Mouse (Mus musculus) frontal cortex, postnatal 10 days (tissue): ENCODE data around the gene Otub1.

Experiments used
- DNase-seq, 2 experiments: peaks; one replicate each; pipeline ENCODE4 v3.0.0; 2022; ENCODE audit warnings: low spot score in 2 of 2, mixed read lengths in 1 of 2

Gene Otub1

GRCm38 (mm10) chr19:7209907-7210646 lies 4.0 kb upstream of the Otub1 start:
- DNase-seq = no peak

GRCm38 (mm10) chr19:7205326-7205725 lies 790 bp downstream of the Otub1 start:
- DNase-seq = no peak

GRCm38 (mm10) chr19:7204898-7205297 lies 1.2 kb downstream of the Otub1 start:
- DNase-seq = no peak

- DNase-seq = no peak
These were observed 5.7 kb downstream of the Otub1 start for GRCm38 (mm10) chr19:7200427-7200826.

- no peak for DNase-seq
These were observed 7.0 kb downstream of the Otub1 start for GRCm38 (mm10) chr19:7199089-7199488.

- DNase-seq = no peak
These were observed 8.7 kb downstream of the Otub1 start for GRCm38 (mm10) chr19:7197445-7197844.

GRCm38 (mm10) chr19:7196741-7197270 lies 9.3 kb downstream of the Otub1 start:
- DNase-seq = no peak

GRCm38 (mm10) chr19:7195900-7196728 lies 10.0 kb downstream of the Otub1 start:
- peak in 1 of 2 experiments; percentile 59 for DNase-seq

GRCm38 (mm10) chr19:7192561-7192967 lies 13.6 kb downstream of the Otub1 start:
- DNase-seq = no peak

GRCm38 (mm10) chr19:7191639-7192038 lies 14.5 kb downstream of the Otub1 start:
- DNase-seq = no peak

- DNase-seq = no peak
These were observed 15.1 kb downstream of the Otub1 start for GRCm38 (mm10) chr19:7190986-7191385.

- no peak for DNase-seq
These were observed 17.1 kb downstream of the Otub1 start for GRCm38 (mm10) chr19:7189026-7189425.

GRCm38 (mm10) chr19:7187157-7187556 lies 19.0 kb downstream of the Otub1 start:
- DNase-seq = no peak

- no peak for DNase-seq
These were observed 20.3 kb downstream of the Otub1 start for GRCm38 (mm10) chr19:7185715-7186291.

- no peak for DNase-seq
These were observed 21.1 kb downstream of the Otub1 start for GRCm38 (mm10) chr19:7185059-7185458.

GRCm38 (mm10) chr19:7183419-7183818 lies 22.7 kb downstream of the Otub1 start:
- DNase-seq = no peak

- DNase-seq = peak; percentile 79 to 84
These were observed 23.7 kb downstream of the Otub1 start for GRCm38 (mm10) chr19:7182273-7182949.

- DNase-seq = no peak
These were observed 24.6 kb downstream of the Otub1 start for GRCm38 (mm10) chr19:7181496-7181895.

- no peak for DNase-seq
These were observed 25.2 kb downstream of the Otub1 start for GRCm38 (mm10) chr19:7180756-7181405.

GRCm38 (mm10) chr19:7178841-7179452 lies 27.2 kb downstream of the Otub1 start:
- no peak for DNase-seq
